Mouse (Mus musculus) embryonic facial prominence, embryonic 14.5 days (tissue): ENCODE results near the gene Fibin. TPM values are rescaled to one million over a fixed set of nuclear protein-coding genes. Genes with fewer than 3 reads are reported as not detected.

Experiments
- ATAC-seq: fragments of 200-750 bp; cut with Nextera tagmentation; 2 replicates; pipeline ENCODE4 v1.8.0; 2017; ENCODE audit warnings: low read depth, moderate number of reproducible peaks, moderate TSS enrichment
- DNase-seq: peaks from one replicate; pipeline ENCODE4 v3.0.0-alpha.2; 2015; ENCODE audit warnings: low spot score
- H3K27ac ChIP-seq: fragments of 300-500 bp; sonication (generic); replicated peaks from 2 replicates; pipeline ENCODE4 v1.5.1; 2014; ENCODE audit warnings: low read depth, mild to moderate bottlenecking, low read length, moderate library complexity
- H3K27me3 ChIP-seq: fragments of 300-500 bp; sonication (generic); replicated peaks from 2 replicates; pipeline ENCODE4 v1.6.1; 2014; ENCODE audit warnings: low read length; ENCODE audit not compliant: control insufficient read depth, insufficient read depth
- H3K36me3 ChIP-seq: fragments of 300-500 bp; sonication (generic); 2 replicates; pipeline ENCODE4 v1.6.1; 2014; ENCODE audit warnings: low read length, mixed read lengths; ENCODE audit not compliant: control insufficient read depth, insufficient read depth
- H3K4me1 ChIP-seq: fragments of 300-500 bp; sonication (generic); 2 replicates; pipeline ENCODE4 v1.6.1; 2014; ENCODE audit warnings: antibody characterized with exemption, low read length; ENCODE audit not compliant: control insufficient read depth, insufficient read depth
- H3K4me2 ChIP-seq: fragments of 300-500 bp; sonication (generic); 2 replicates; pipeline ENCODE4 v1.6.1; 2014; ENCODE audit warnings: low read depth, mild to moderate bottlenecking, low read length, moderate library complexity, mixed read lengths
- H3K4me3 ChIP-seq: fragments of 300-500 bp; sonication (generic); 2 replicates; pipeline ENCODE4 v1.5.1; 2014; ENCODE audit warnings: low read depth, mild to moderate bottlenecking, low read length
- H3K9ac ChIP-seq: fragments of 300-500 bp; sonication (generic); 2 replicates; pipeline ENCODE4 v1.6.1; 2014; ENCODE audit warnings: low read depth, mild to moderate bottlenecking, low read length, moderate library complexity, mixed read lengths
- H3K9me3 ChIP-seq: fragments of 300-500 bp; sonication (generic); 2 replicates; pipeline ENCODE4 v1.6.1; 2016; ENCODE audit warnings: low read length; ENCODE audit not compliant: control insufficient read depth
- WGBS: fragments of 180-500 bp; shearing (Covaris S2); extraction: QIAGEN DNeasy Blood & Tissue Kit; methylation state at CpG from one replicate; pipeline ENCODE4 v1.1.7; 2014; 5-methylcytosine and 5-hydroxymethylcytosine counted together
- polyA plus RNA-seq: library from polyadenylated mRNA; unstranded; fragments of >200 nt; fragmentation: Nextera tagmentation; extraction: Ambion mirVana; gene quantifications from 2 replicates; pipeline ENCODE4 v1.2.1, GENCODE M21; 2014

Fibin gene
- polyA plus RNA-seq, 1 experiment from 2014 or later: 119 TPM

DNA sequence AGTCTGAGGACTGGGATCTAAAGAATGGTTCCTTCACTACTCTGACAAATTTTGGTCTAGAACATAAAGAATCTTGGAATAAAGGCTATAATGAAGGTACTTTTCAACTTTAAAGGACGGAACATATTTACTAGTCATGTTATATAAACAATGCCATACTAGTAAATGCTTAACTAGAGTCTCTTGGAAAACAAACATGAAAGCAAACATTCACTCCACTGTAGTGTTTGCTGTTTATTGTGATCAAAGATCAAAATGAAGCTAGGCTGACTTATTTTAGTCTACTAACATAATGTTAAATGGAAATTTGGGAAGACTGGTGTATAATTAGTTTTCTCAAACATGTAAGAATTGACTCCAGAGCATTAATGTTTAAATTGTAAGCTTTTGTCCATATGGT, 43.7 kb downstream of the Fibin start:
- Histone ChIP-seq H3K9ac (no peak overlapping the region), H3K27ac (no peak overlapping the region), H3K4me1 (peaks cover 13% of the 10 kb centered on the region), H3K4me2 (no peak overlapping the region), H3K4me3 (no peak overlapping the region), H3K36me3 (no peaks in the 10 kb centered on the region), H3K9me3 (no peaks in the 10 kb centered on the region), H3K27me3 (no peaks in the 10 kb centered on the region)
- 88% methylated on average over 1 of the region's 1 CpGs for WGBS
- DNase-seq (no peak), ATAC-seq (no peak)

DNA sequence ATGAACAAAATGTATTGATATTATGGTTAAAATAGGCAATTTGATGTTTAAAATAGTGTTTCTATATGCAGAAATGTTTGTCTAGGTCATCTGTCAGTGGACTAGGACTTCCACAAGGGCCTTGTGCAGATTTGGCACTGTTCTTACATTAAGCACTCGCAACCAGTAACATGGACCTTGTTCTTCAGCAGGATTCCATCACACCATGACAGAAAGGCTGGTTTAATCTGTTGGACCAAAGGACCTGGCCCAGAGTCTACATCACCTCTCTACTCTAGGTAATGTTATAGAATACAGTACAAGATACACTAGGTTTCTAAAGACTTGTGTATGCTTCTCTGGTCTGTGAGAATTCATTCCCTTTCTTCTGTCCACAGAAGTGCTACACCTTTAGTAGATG, 44.3 kb downstream of the Fibin start:
- Histone ChIP-seq H3K36me3 (no peaks in the 10 kb centered on the region), H3K4me2 (no peak overlapping the region), H3K27ac (no peak overlapping the region), H3K4me3 (no peak overlapping the region), H3K27me3 (no peaks in the 10 kb centered on the region), H3K9me3 (no peaks in the 10 kb centered on the region), H3K9ac (no peak overlapping the region), H3K4me1 (peaks cover 17% of the 10 kb centered on the region)
- DNase-seq (no peak), ATAC-seq (no peak)
- WGBS: 83% methylated on average over 1 of the region's 1 CpGs

DNA sequence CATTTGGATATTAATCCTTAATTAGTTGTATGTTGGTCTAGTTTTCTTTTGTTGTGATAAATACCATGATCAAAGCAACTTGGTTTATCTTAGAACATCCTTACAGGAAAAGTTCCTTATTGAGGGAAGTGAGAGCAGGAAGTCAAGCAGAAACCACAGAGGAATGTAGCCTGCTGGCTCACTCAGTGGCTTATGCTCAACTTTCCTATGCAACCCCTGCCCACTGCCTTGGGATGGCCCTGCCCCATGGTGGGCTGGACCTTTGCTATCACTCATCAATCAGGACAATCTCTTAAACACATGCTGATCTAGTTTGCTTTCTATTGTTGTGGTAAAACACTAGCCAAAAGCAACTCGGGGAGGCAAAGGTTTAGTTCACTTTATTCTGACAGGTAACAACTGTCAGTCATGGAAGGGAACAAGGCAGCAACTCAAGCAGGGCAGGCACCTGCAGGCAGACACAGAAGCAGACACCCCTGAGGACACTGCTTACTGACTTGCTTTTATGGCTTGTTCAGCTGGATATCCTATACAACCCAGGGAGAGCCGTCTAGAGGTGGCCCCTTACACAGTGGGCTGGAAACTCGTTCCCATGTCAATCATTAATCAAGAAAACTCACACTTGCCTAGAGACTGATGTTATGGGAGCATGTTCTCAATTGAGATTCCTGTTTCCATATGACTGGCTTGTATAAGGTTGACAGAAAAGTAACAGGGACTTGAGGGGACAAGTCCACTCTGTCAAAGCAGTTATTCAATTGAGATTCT, 46.7 kb downstream of the Fibin start:
- peaks cover 20% of the 10 kb centered on the region for H3K4me1 ChIP-seq
- ATAC-seq (no peak), DNase-seq (no peak)
- no peak overlapping the region for H3K4me2 ChIP-seq
- H3K4me3 ChIP-seq: no peak overlapping the region
- no peaks in the 10 kb centered on the region for H3K36me3 ChIP-seq
- no peaks in the 10 kb centered on the region for H3K9me3 ChIP-seq
- no peak overlapping the region for H3K27ac ChIP-seq
- WGBS: 25% methylated on average over 3 of the region's 3 CpGs
- no peaks in the 10 kb centered on the region for H3K27me3 ChIP-seq
- H3K9ac ChIP-seq: no peak overlapping the region

DNA sequence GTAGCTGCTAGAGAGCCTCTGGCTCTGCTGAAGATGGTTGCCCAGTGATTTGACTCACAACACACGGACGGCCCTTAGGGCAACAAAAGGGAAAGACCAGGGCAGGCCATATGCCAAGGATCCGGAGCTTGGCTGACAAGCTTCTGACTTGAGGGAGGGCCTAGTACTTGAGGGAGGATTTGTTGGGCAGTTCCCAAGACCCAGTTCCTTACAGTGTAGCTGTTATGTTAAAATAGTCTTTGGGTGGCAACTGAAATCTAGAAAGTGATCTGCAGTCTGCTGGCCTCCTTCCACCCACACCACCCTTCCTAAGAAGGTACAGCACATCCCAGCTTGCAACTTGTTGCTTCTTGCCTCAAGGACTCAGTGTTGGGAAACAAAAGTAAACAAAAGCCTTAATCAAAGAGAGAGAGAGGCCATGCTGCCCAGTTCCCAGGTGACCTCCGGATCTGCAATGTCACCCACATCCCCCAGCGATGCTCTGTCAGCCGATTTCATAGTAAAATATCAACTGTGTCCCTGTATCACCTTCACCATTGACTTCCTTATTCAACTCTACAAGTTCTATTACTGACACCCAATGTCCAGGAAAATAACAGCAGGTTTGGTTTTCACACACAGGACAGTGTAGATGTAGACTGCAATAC, 48.4 kb downstream of the Fibin start, which contains the start of gene Bbox1:
Gene Bbox1 (minus strand): TSS at position 52 of the 647 bp plus-strand sequence.
- peaks cover 13% of the 10 kb centered on the region; the same call in 1 of the 2 replicates for H3K4me1 ChIP-seq
- no peaks in the 10 kb centered on the region for H3K36me3 ChIP-seq
- ATAC-seq: no peak
- no peak within 1 kb of the TSS for H3K9ac ChIP-seq
- H3K4me2 ChIP-seq: no peak within 1 kb of the TSS
- H3K27me3 ChIP-seq: no peaks in the 10 kb centered on the region
- no peak within 1 kb of the TSS for H3K4me3 ChIP-seq
- WGBS: 81% methylated on average over 6 of the region's 6 CpGs
- H3K9me3 ChIP-seq: 0 out of 2 replicates have a peak, but pooled peaks cover 3% of the 10 kb centered on the region
- H3K27ac ChIP-seq: peak within 1 kb of the TSS; percentile 49; the same call in 1 of the 2 replicates
- DNase-seq: no peak

DNA sequence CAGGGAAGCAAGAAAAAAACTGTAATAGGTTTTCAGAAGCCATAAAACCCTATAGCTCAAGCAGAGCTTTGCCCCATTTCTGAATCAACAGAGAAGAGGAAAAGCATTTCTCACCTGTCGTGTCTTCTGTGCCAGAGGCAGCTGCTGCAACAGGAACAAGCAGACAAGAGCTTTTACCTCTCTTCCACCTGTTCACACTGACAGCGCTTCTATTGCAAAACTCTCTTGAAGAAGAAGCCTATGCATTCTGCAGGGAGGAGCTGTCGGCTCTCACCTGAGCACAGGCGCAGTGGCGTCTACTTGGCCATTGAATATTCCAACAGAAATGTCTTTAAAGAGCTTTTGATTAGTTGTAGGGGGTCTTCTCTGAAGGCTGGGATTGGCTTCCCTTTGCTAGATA, 48.9 kb downstream of the Fibin start:
- WGBS: 78% methylated on average over 5 of the region's 5 CpGs
- ATAC-seq: no peak
- H3K27me3 ChIP-seq: no peaks in the 10 kb centered on the region
- H3K4me2 ChIP-seq: no peak overlapping the region
- peaks cover 13% of the 10 kb centered on the region; the same call in 1 of the 2 replicates for H3K4me1 ChIP-seq
- H3K36me3 ChIP-seq: no peaks in the 10 kb centered on the region
- H3K9ac ChIP-seq: no peak overlapping the region
- peak overlapping the region; percentile 49; the same call in 1 of the 2 replicates for H3K27ac ChIP-seq
- no peak for DNase-seq
- H3K9me3 ChIP-seq: 0 out of 2 replicates have a peak, but pooled peaks cover 3% of the 10 kb centered on the region
- H3K4me3 ChIP-seq: no peak overlapping the region

DNA sequence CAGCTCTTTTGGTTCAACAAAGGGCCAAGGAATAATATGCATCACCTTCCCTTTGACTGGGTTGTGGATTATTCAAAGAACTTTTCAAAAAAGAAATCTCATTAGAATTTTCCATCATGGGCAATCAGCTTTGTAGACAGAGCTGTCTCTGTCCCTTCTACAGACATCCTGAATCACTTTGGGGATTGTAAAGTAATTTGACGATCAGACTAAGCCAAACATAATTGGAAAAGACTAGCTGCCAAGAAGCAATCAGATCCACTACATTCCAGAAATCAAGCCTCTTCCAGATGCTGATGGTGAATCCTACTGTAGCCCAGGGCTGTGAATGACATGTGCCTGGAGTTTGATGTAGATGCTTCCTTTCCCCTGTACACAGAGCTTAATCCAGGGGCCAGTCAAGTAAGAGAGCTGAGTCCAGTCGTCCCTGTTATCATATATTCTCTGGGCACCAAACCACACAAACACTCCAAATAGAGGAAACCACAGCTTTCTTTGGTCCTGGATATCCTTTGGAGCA, 49.6 kb downstream of the Fibin start:
- Histone ChIP-seq H3K9ac (no peak overlapping the region), H3K4me2 (no peak overlapping the region), H3K9me3 (0 out of 2 replicates have a peak, but pooled peaks cover 3% of the 10 kb centered on the region), H3K27me3 (no peaks in the 10 kb centered on the region), H3K27ac (peak overlapping the region; percentile 49; the same call in 1 of the 2 replicates), H3K4me1 (peaks cover 13% of the 10 kb centered on the region; the same call in 1 of the 2 replicates), H3K4me3 (no peak overlapping the region), H3K36me3 (no peaks in the 10 kb centered on the region)
- peak; percentile 84 for DNase-seq
- WGBS: 31% methylated on average over 2 of the region's 2 CpGs
- peak; percentile 72 for ATAC-seq

Other genes starting within 250 kb of the Fibin start
- gene Bbox1, start 48.6 kb downstream of the Fibin start, polyA plus RNA-seq: 0.92 and 1.2 TPM in 2 replicates
- gene Slc5a12, start 234.1 kb upstream of the Fibin start, polyA plus RNA-seq: not detected in 2 replicates